Mouse (Mus musculus) CH12.LX (cell line): Measurements from ENCODE around the gene P2ry12. TPM values are rescaled to one million over a fixed set of nuclear protein-coding genes. Genes with fewer than 3 reads are reported as not detected.

Source experiments
- DNase-seq: peaks from one replicate; pipeline ENCODE4 v3.0.0-alpha.2; 2013; ENCODE audit errors: extremely low read depth
- H3K27ac ChIP-seq: 2 replicates; pipeline ENCODE4 v1.5.1; 2012; ENCODE audit warnings: low read depth, mild to moderate bottlenecking, control low read depth, moderate library complexity; ENCODE audit not compliant: insufficient read depth
- H3K27me3 ChIP-seq: replicated peaks from 2 replicates; pipeline ENCODE3; 2012; ENCODE audit warnings: inconsistent platforms
- H3K36me3 ChIP-seq, 2 experiments: replicated peaks in 1 of 2; 2 replicates each; pipeline versions ENCODE3 to v1.6.1; 2012; ENCODE audit warnings: inconsistent platforms in 1 of 2, low read length in 1 of 2, mild to moderate bottlenecking in 1 of 2, mixed read lengths in 1 of 2, moderate library complexity in 1 of 2; ENCODE audit not compliant: control insufficient read depth in 1 of 2, insufficient read depth in 1 of 2
- H3K4me1 ChIP-seq, 2 experiments: 2 replicates each; pipeline ENCODE4 v1.6.1; 2012; ENCODE audit warnings: inconsistent platforms in 1 of 2, moderate library complexity in 1 of 2; ENCODE audit not compliant: insufficient read depth in 2 of 2, control insufficient read depth in 1 of 2
- H3K4me2 ChIP-seq: 2 replicates; pipeline ENCODE4 v1.6.1; 2012; ENCODE audit warnings: low read depth, mild to moderate bottlenecking, control low read depth; ENCODE audit not compliant: poor library complexity, insufficient read depth, severe bottlenecking
- H3K4me3 ChIP-seq, 3 experiments: fragments of 150-350 bp in 1 of 3; sonication (generic) in 1 of 3; replicated peaks in 1 of 3; 2 replicates each; pipeline versions ENCODE3 to v1.5.1; 2011 to 2012; ENCODE audit warnings: low read depth in 2 of 3, low read length in 2 of 3, mild to moderate bottlenecking in 2 of 3, moderate library complexity in 2 of 3, control low read depth in 1 of 3, improper control_type of control experiment in 1 of 3, inconsistent platforms in 1 of 3, mixed read lengths in 1 of 3; ENCODE audit not compliant: poor library complexity in 1 of 3
- H3K79me2 ChIP-seq: replicated peaks from 2 replicates; pipeline ENCODE4 v1.6.1; 2012; ENCODE audit warnings: mild to moderate bottlenecking, moderate library complexity; ENCODE audit not compliant: control insufficient read depth, poor library complexity, insufficient read depth, severe bottlenecking; ENCODE audit errors: extremely low read depth
- H3K9ac ChIP-seq: 2 replicates; pipeline ENCODE4 v1.6.1; 2012; ENCODE audit warnings: low read depth, mild to moderate bottlenecking, control low read depth, moderate library complexity; ENCODE audit not compliant: insufficient read depth
- H3K9me3 ChIP-seq: replicated peaks from 2 replicates; pipeline ENCODE3; 2012; ENCODE audit warnings: low read length, inconsistent platforms, mixed read lengths
- CHD2 ChIP-seq: IDR thresholded peaks from 2 replicates; pipeline ENCODE4 v1.6.1; 2011; ENCODE audit warnings: low read length, improper control_type of control experiment
- CTCF ChIP-seq, 2 experiments: IDR thresholded peaks in 1 of 2; conservative IDR thresholded peaks in 1 of 2; 2 replicates each; pipeline ENCODE4 v1.5.1; 2011 to 2012; ENCODE audit warnings: low read depth in 2 of 2, low read length in 2 of 2, improper control_type of control experiment in 1 of 2, inconsistent platforms in 1 of 2, mild to moderate bottlenecking in 1 of 2, moderate library complexity in 1 of 2
- E2F4 ChIP-seq: IDR thresholded peaks from 2 replicates; pipeline ENCODE4 v1.6.1; 2011; ENCODE audit warnings: low read depth, low read length, improper control_type of control experiment; ENCODE audit not compliant: insufficient replicate concordance
- ELF1 ChIP-seq: IDR thresholded peaks from 2 replicates; pipeline ENCODE4 v1.6.1; 2014; ENCODE audit warnings: low read depth, mild to moderate bottlenecking, inconsistent platforms, low read length, improper control_type of control experiment
- HCFC1 ChIP-seq: IDR thresholded peaks from 2 replicates; pipeline ENCODE4 v1.6.1; 2012; ENCODE audit warnings: low read depth, mild to moderate bottlenecking, inconsistent platforms, low read length, improper control_type of control experiment
- IRF4 ChIP-seq: IDR thresholded peaks from 2 replicates; pipeline ENCODE4 v1.6.1; 2014; ENCODE audit warnings: low read depth, mild to moderate bottlenecking, inconsistent platforms, low read length, improper control_type of control experiment
- JUND ChIP-seq: conservative IDR thresholded peaks from 2 replicates; pipeline ENCODE4 v1.6.1; 2011; ENCODE audit warnings: low read depth, low read length, improper control_type of control experiment
- KAT2A ChIP-seq: IDR thresholded peaks from 2 replicates; pipeline ENCODE4 v1.6.1; 2012; ENCODE audit warnings: low read length, improper control_type of control experiment, inconsistent platforms; ENCODE audit not compliant: insufficient replicate concordance
- MAFK ChIP-seq: IDR thresholded peaks from 2 replicates; pipeline ENCODE4 v1.6.1; 2011; ENCODE audit warnings: low read length, improper control_type of control experiment; ENCODE audit not compliant: insufficient replicate concordance
- MEF2A ChIP-seq: IDR thresholded peaks from 2 replicates; pipeline ENCODE4 v1.6.1; 2014; ENCODE audit warnings: low read depth, mild to moderate bottlenecking, inconsistent platforms, low read length, improper control_type of control experiment, borderline replicate concordance
- MXI1 ChIP-seq: IDR thresholded peaks from 2 replicates; pipeline ENCODE4 v1.6.1; 2011; ENCODE audit warnings: mild to moderate bottlenecking, low read depth, low read length, improper control_type of control experiment
- POLR2AphosphoS2 ChIP-seq: IDR thresholded peaks from 2 replicates; pipeline ENCODE4 v1.6.1; 2011; ENCODE audit warnings: low read depth, low read length, improper control_type of control experiment
- RAD21 ChIP-seq: IDR thresholded peaks from 2 replicates; pipeline ENCODE4 v1.6.1; 2011; ENCODE audit warnings: low read depth, mild to moderate bottlenecking, low read length, improper control_type of control experiment, moderate library complexity
- RCOR1 ChIP-seq: conservative IDR thresholded peaks from 2 replicates; pipeline ENCODE4 v1.6.1; 2012; ENCODE audit warnings: low read depth, mild to moderate bottlenecking, inconsistent platforms, low read length, improper control_type of control experiment
- SIN3A ChIP-seq: IDR thresholded peaks from 2 replicates; pipeline ENCODE4 v1.6.1; 2012; ENCODE audit warnings: low read length, improper control_type of control experiment, inconsistent platforms
- USF1 ChIP-seq: IDR thresholded peaks from 2 replicates; pipeline ENCODE4 v1.6.1; 2014; ENCODE audit warnings: low read depth, mild to moderate bottlenecking, inconsistent platforms, low read length, improper control_type of control experiment
- ZC3H11A ChIP-seq: IDR thresholded peaks from 2 replicates; pipeline ENCODE4 v1.6.1; 2012; ENCODE audit warnings: low read depth, mild to moderate bottlenecking, inconsistent platforms, low read length, improper control_type of control experiment
- ZKSCAN1 ChIP-seq: IDR thresholded peaks from 2 replicates; pipeline ENCODE4 v1.6.1; 2012; ENCODE audit warnings: low read depth, inconsistent platforms, low read length, improper control_type of control experiment, borderline replicate concordance
- ZMIZ1 ChIP-seq: IDR thresholded peaks from 2 replicates; pipeline ENCODE4 v1.6.1; 2012; ENCODE audit warnings: low read depth, mild to moderate bottlenecking, inconsistent platforms, low read length, improper control_type of control experiment
- ZNF384 ChIP-seq: IDR thresholded peaks from 2 replicates; pipeline ENCODE4 v1.6.1; 2012; ENCODE audit warnings: low read depth, low read length, improper control_type of control experiment, inconsistent platforms
- dilution Hi-C: fragments of 300-500 bp; cut with MboI; formaldehyde crosslinking; loops from 2 replicates; pipeline ENCODE4 v1.14.3; 2020; ENCODE audit warnings: low sequenced_read_pairs; ENCODE audit not compliant: extremely low pct_unique_long_range_greater_than_20kb, extremely low pct_ligation_motif_present
- in situ Hi-C: fragments of 300-500 bp; cut with MboI; formaldehyde crosslinking; loops from 3 replicates; pipeline ENCODE4 v1.14.3; 2019; ENCODE audit warnings: low sequenced_read_pairs, low pct_ligation_motif_present, low pct_unique_long_range_greater_than_20kb, mixed read lengths
- polyA plus RNA-seq: library from polyadenylated mRNA; unstranded; fragments of >175 nt; gene quantifications from 2 replicates; pipeline ENCODE4 v1.2.1, GENCODE M21; 2012; ENCODE audit warnings: low read depth; ENCODE audit not compliant: insufficient read length
- total RNA-seq, 2 experiments: library from RNA; depleted of rRNA; stranded (reverse); fragments of 300-350 nt in 1 of 2; fragments of >200 nt in 1 of 2; gene quantifications; 2 replicates each; pipeline ENCODE4 v1.2.3; 2012 to 2014

The P2ry12 gene
- total and polyA plus RNA-seq, 3 experiments: 0.30 to 0.97 (median 0.33) TPM

DNA sequence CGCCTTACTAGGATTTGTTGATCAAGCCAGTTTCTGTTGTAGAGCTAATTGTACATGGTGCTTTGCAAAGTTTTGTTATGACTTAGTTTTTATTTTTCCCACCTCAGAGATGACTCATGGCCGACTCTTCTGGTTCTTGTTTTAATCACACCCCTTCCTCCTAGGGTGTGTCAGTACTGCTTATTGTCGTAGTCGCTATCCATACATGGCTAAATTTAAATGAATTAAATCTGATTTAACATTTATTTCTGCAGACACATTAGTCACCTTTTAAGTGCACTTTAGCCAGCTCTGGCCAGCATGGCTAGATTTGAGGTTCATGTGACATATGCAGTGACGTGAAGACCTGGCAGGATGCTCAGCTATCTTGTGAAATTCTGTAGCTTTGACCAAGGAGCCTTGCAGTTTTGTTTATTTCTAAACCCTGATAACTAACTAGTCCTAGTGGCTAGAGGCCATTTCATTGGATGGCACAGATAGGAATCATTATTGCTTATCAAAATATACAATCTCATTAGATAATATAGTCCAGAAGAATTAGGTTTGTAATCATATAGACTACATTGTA is 34.0 kb upstream of the P2ry12 start (continued):
- TF ChIP-seq RAD21 (no peak), USF1 (no peak), ZMIZ1 (no peak), CTCF (conservative IDR thresholded peaks at IDR 0.05 in 1 of 2, IDR thresholded peaks at IDR 0.05 in 1 of 2; ENCODE audit: low read depth in 2 of 2, low read length in 2 of 2) (no peak), ZKSCAN1 (no peak), MXI1 (no peak), HCFC1 (no peak), POLR2AphosphoS2 (no peak)

DNA sequence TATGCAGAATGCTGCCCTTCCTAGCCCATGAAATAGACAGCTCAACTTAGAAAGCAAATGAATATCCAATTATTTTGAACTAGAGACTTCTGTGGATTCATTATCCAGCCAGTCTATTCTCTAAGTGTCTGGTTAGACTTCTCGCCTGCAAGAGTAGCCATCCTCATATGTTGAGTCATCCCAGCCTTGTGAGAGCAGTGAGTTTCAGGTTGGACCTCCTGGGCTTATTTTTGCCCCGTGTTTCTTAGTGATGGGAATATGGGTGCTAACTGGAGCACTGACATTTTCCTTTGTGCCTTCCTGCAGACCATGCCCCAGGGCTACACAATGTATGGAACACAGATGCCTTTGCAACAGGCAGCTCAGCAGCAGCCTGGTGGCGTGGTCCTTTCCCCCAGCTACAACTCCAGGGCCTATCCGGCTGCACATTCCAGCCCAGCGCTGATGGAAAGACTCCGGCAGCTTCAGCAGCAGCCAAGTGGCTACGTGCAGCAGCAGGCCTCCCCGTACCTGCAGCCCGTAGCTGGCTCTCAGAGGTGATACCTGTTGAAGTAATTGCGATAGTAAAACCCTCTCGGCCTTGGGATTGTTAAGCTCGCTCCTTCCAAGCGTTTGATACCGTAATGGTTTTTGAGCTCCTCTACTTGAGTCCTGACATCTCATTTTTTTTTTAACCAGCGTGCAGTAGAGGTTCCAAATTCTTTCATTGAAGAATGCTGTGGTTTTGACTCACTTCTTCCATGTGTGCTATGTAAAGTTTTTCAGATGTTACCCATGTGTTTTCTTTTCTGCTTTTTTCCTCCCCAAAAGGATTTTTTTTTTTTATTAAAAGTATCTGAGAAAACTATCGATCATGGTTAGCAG is 33.3 kb upstream of the P2ry12 start:
- H3K4me1 ChIP-seq: peaks cover 4 to 15% of the 10 kb centered on the region in 2 experiments
- no peaks in the 10 kb centered on the region for H3K79me2 ChIP-seq
- no peaks in the 10 kb centered on the region for H3K9me3 ChIP-seq
- TF ChIP-seq HCFC1: no peak
- no peak for TF ChIP-seq E2F4
- no peak for TF ChIP-seq KAT2A
- no peak for TF ChIP-seq POLR2AphosphoS2
- TF ChIP-seq ZC3H11A: no peak
- TF ChIP-seq CHD2: no peak
- TF ChIP-seq ZNF384: peak; percentile 85
- no peak for TF ChIP-seq RCOR1
- no peak for TF ChIP-seq IRF4
- TF ChIP-seq JUND: no peak
- TF ChIP-seq MEF2A: no peak
- TF ChIP-seq ELF1: no peak
- 0 out of 2 replicates have a peak, but pooled peaks have one; percentile 47 for TF ChIP-seq MAFK
- TF ChIP-seq MXI1: no peak; the same call in 1 of the 2 replicates
- no peak for TF ChIP-seq SIN3A
- TF ChIP-seq, all 38 proteins: peak for 2
- Histone ChIP-seq H3K4me2 (peak overlapping the region; percentile 3; the same call in 1 of the 2 replicates), H3K36me3 (peaks cover 0 to 1% of the 10 kb centered on the region in 2 experiments), H3K27ac (no peak overlapping the region), H3K27me3 (no peaks in the 10 kb centered on the region), H3K4me3 (peak overlapping the region in 1 of 3 experiments; percentile 2), H3K9ac (no peak overlapping the region)
- in situ Hi-C loops: no loop called here
- no peak for DNase-seq
- dilution Hi-C loops: no loop called here
